Mouse (Mus musculus) lung, adult 2 months (tissue): ENCODE results near the gene Rps18.

Source experiments
- CTCF ChIP-seq: fragments of 200-500 bp; IDR thresholded peaks from 2 replicates; pipeline ENCODE4 v1.5.1; 2011; ENCODE audit warnings: mild to moderate bottlenecking, low read length, control low read depth; ENCODE audit not compliant: insufficient read depth
- POLR2A ChIP-seq: fragments of 200-500 bp; IDR thresholded peaks from 2 replicates; pipeline ENCODE4 v1.6.1; 2011; ENCODE audit warnings: low read depth, mild to moderate bottlenecking, control low read depth, low read length, borderline replicate concordance; ENCODE audit errors: extremely low read depth

- TF ChIP-seq CTCF (no peak), POLR2A (no peak)
Observed at GRCm38 (mm10) chr17:33928251-33928947, 27.4 kb downstream of the Rps18 start.
